Mouse (Mus musculus) bone marrow macrophage, adult 2 months (primary cell): ENCODE results near the gene Cdh4.

Source experiments
- CTCF ChIP-seq: IDR thresholded peaks from 2 replicates; pipeline ENCODE4 v1.5.1; 2012; ENCODE audit warnings: low read depth, mild to moderate bottlenecking, low read length, moderate library complexity
- POLR2A ChIP-seq: IDR thresholded peaks from 2 replicates; pipeline ENCODE4 v1.6.1; 2012; ENCODE audit warnings: mild to moderate bottlenecking, low read depth, low read length, borderline replicate concordance

DNA sequence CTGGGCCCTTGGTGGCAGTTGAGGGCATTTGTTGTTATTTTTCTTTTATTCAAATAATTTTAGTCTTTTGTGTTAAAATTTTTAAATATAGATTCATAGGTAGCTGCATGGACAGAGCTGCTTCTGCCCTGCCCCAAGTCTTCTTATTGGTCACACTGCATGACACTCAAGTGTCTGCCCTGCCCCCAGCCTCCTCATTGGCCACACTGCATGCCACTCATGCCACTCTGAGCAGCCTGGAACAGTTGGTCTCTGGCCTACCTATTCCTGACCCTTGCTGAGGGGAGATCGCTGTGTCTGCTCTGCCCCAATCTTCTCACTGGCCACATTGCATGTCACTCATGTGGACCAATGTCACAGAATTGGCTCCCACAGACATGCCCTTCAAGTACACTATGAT, 273.1 kb downstream of the Cdh4 start:
- no peak for TF ChIP-seq CTCF
- TF ChIP-seq POLR2A: no peak
